Mouse (Mus musculus): ENCODE data around the gene Rab5c. TPM values are rescaled to one million over a fixed set of nuclear protein-coding genes. Genes with fewer than 3 reads are reported as not detected.

Rab5c gene
- polyA plus RNA-seq, 1 experiment from 2014 or later = 23.4 TPM

- Histone ChIP-seq H3K27me3 (no peaks in the 10 kb centered on the region), H3K9me3 (no peaks in the 10 kb centered on the region), H3K4me3 (no peak overlapping the region), H3K9ac (replicated peaks) (no peak overlapping the region), H3K4me1 (0 out of 2 replicates have a peak, but pooled peaks cover 1% of the 10 kb centered on the region), H3K4me2 (replicated peaks) (no peak overlapping the region), H3K27ac (replicated peaks) (no peak overlapping the region), H3K36me3 (peaks cover 28% of the 10 kb centered on the region)
- ATAC-seq (ENCODE audit: low FRiP score, low read depth) = no peak
- 87% methylated on average over 6 of the region's 6 CpGs for WGBS
These were observed 7.4 kb downstream of the Rab5c start for GRCm38 (mm10) chr11:100730477-100731205.

DNA sequence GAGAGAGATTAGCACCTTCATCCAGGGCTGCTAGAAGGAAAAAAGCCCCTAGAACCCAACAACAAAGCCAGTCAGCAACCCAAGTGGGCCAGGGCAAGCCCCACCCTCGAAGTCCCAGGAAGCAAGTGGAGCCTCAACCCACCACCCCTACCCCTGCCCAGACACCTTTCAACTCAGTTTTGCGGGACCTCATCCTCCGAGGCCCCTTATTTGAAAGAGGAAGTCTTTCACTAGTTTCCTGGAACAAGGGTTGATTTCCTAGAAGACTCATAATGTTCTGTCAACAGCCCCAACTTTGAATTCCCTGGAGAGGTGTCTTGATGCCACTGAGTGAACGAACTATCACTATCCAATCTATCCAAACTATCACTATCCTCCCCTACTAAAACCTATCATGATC lies 8.0 kb downstream of the Rab5c start:
- no peak for ATAC-seq (ENCODE audit: low FRiP score, low read depth)
- no peaks in the 10 kb centered on the region for H3K27me3 ChIP-seq
- 93% methylated on average over 4 of the region's 4 CpGs for WGBS
- H3K4me3 ChIP-seq = no peak overlapping the region
- H3K4me2 ChIP-seq (replicated peaks) = no peak overlapping the region
- no peaks in the 10 kb centered on the region for H3K4me1 ChIP-seq
- H3K36me3 ChIP-seq = peaks cover 28% of the 10 kb centered on the region
- H3K27ac ChIP-seq (replicated peaks) = no peak overlapping the region
- no peaks in the 10 kb centered on the region for H3K9me3 ChIP-seq
- no peak overlapping the region for H3K9ac ChIP-seq (replicated peaks)

- Histone ChIP-seq H3K4me2 (replicated peaks) (no peak overlapping the region), H3K9me3 (no peaks in the 10 kb centered on the region), H3K4me1 (no peaks in the 10 kb centered on the region), H3K27me3 (no peaks in the 10 kb centered on the region), H3K27ac (replicated peaks) (no peak overlapping the region), H3K4me3 (no peak overlapping the region), H3K36me3 (peaks cover 28% of the 10 kb centered on the region), H3K9ac (replicated peaks) (no peak overlapping the region)
- ATAC-seq (ENCODE audit: low FRiP score, low read depth) = no peak
- WGBS = 88% methylated on average over 6 of the region's 6 CpGs
These were observed 9.4 kb downstream of the Rab5c start for GRCm38 (mm10) chr11:100728601-100729000.

- Histone ChIP-seq H3K4me1 (peaks cover 4% of the 10 kb centered on the region), H3K27ac (replicated peaks) (no peak overlapping the region), H3K27me3 (no peaks in the 10 kb centered on the region), H3K9ac (replicated peaks) (no peak overlapping the region), H3K4me3 (no peak overlapping the region), H3K9me3 (no peaks in the 10 kb centered on the region), H3K4me2 (replicated peaks) (no peak overlapping the region), H3K36me3 (peaks cover 15% of the 10 kb centered on the region)
- 98% methylated on average over 3 of the region's 3 CpGs for WGBS
- no peak for ATAC-seq (ENCODE audit: low FRiP score, low read depth)
These were observed 10.8 kb downstream of the Rab5c start for GRCm38 (mm10) chr11:100727201-100727600.

DNA sequence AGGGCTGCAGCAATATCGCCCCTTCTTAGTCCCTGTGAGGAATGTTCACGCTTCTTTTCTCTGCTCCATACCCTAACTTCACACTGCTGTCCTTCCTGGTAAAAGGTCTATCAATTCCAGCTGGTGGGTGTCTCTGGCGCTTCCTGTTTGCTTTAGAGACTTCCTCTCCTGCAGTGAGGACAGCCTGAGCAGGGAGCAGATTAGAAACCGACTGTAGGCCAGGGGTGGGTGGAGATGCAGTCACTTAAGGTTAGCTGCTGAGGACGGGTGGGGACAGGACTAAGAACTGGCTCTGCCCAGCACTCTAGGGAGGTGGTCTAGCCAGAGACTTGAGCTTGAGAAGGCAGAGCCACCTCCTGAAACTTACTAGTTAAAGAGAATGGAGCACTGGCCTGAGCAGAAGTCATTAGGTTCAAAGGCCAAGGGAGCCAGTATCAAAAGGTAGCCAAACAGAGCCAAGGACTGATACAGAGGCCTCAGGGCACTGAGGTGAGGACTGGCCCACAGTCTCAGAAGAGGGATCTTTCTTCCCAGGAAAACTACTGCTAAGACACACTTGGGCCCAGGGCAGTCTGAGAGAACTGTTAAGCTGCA lies 13.0 kb downstream of the Rab5c start:
- Histone ChIP-seq H3K9ac (replicated peaks) (no peak overlapping the region), H3K4me3 (no peak overlapping the region), H3K36me3 (peaks cover 14% of the 10 kb centered on the region), H3K4me2 (replicated peaks) (no peak overlapping the region), H3K4me1 (peaks cover 17% of the 10 kb centered on the region), H3K27me3 (no peaks in the 10 kb centered on the region), H3K9me3 (no peaks in the 10 kb centered on the region), H3K27ac (replicated peaks) (no peak overlapping the region; the same call in 1 of the 2 replicates)
- no peak for ATAC-seq (ENCODE audit: low FRiP score, low read depth)
- WGBS = 55% methylated on average over 5 of the region's 5 CpGs

- no peak overlapping the region for H3K27ac ChIP-seq (replicated peaks)
- H3K36me3 ChIP-seq = peaks cover 23% of the 10 kb centered on the region
- no peak overlapping the region for H3K9ac ChIP-seq (replicated peaks)
- 68% methylated on average over 2 of the region's 2 CpGs for WGBS
- H3K27me3 ChIP-seq = no peaks in the 10 kb centered on the region
- H3K4me2 ChIP-seq (replicated peaks) = no peak overlapping the region
- no peak for ATAC-seq (ENCODE audit: low FRiP score, low read depth)
- no peak overlapping the region for H3K4me3 ChIP-seq
- no peaks in the 10 kb centered on the region for H3K9me3 ChIP-seq
- peaks cover 17% of the 10 kb centered on the region for H3K4me1 ChIP-seq
These were observed 15.5 kb downstream of the Rab5c start for GRCm38 (mm10) chr11:100722493-100723028.

- Histone ChIP-seq H3K4me3 (no peak overlapping the region), H3K4me1 (peaks cover 17% of the 10 kb centered on the region), H3K9me3 (no peaks in the 10 kb centered on the region), H3K27me3 (no peaks in the 10 kb centered on the region), H3K36me3 (peaks cover 28% of the 10 kb centered on the region), H3K27ac (replicated peaks) (no peak overlapping the region; the same call in 1 of the 2 replicates), H3K9ac (replicated peaks) (no peak overlapping the region), H3K4me2 (replicated peaks) (no peak overlapping the region)
- no peak for ATAC-seq (ENCODE audit: low FRiP score, low read depth)
- WGBS = 75% methylated on average over 8 of the region's 8 CpGs
These were observed 16.1 kb downstream of the Rab5c start for GRCm38 (mm10) chr11:100721776-100722492.

DNA sequence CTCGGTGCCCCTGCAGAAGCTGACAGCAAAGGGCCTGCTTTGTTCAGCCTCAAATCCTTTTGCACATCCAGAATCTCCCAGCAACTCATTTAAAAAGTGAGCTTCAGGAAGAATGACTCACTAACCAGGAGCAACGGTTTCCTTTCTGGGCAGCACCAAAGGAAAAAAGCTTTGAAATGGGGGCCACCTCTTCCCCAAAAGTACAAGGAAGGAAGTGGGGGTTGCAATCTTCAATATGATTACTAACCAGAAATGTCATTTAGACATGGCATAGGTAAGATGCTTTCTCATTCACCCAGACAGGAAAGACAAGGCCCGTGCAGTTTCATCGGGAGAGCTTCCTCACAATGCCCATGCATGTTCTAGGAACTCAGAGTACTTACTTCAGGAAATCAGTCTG lies 16.8 kb downstream of the Rab5c start:
- Histone ChIP-seq H3K4me2 (replicated peaks) (no peak overlapping the region), H3K9me3 (no peaks in the 10 kb centered on the region), H3K9ac (replicated peaks) (no peak overlapping the region), H3K4me1 (peaks cover 17% of the 10 kb centered on the region), H3K27me3 (no peaks in the 10 kb centered on the region), H3K4me3 (no peak overlapping the region), H3K36me3 (peaks cover 35% of the 10 kb centered on the region), H3K27ac (replicated peaks) (no peak overlapping the region)
- WGBS = 66% methylated on average over 4 of the region's 4 CpGs
- no peak for ATAC-seq (ENCODE audit: low FRiP score, low read depth)

DNA sequence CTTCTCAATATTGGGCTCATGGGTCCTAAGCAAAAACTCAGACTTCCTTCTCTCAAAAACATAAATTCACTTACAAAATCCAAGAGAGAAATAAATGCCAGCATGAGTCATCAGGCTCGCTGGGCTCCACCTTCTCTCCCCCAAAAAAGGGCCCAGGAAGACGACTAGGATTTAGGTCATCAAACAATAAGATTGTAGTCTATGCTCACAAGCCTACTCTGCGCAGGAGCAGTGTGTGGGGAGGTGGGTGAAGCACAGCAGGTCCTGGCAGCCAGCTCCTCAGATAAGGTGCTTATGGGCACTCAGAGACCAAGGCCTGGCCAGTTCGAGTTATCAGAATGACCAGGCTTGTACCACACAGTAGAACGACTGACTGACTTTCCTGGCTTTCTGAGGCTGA lies 17.7 kb downstream of the Rab5c start:
- ATAC-seq (ENCODE audit: low FRiP score, low read depth) = no peak
- H3K27me3 ChIP-seq = no peaks in the 10 kb centered on the region
- no peak overlapping the region for H3K27ac ChIP-seq (replicated peaks)
- H3K4me1 ChIP-seq = peaks cover 17% of the 10 kb centered on the region
- H3K4me3 ChIP-seq = no peak overlapping the region
- no peak overlapping the region for H3K9ac ChIP-seq (replicated peaks)
- H3K9me3 ChIP-seq = no peaks in the 10 kb centered on the region
- peaks cover 44% of the 10 kb centered on the region for H3K36me3 ChIP-seq
- H3K4me2 ChIP-seq (replicated peaks) = no peak overlapping the region
- 87% methylated on average over 5 of the region's 5 CpGs for WGBS

- no peak overlapping the region for H3K4me2 ChIP-seq (replicated peaks)
- H3K9ac ChIP-seq (replicated peaks) = no peak overlapping the region
- H3K9me3 ChIP-seq = no peaks in the 10 kb centered on the region
- H3K36me3 ChIP-seq = peaks cover 44% of the 10 kb centered on the region
- H3K27me3 ChIP-seq = no peaks in the 10 kb centered on the region
- ATAC-seq (ENCODE audit: low FRiP score, low read depth) = no peak
- H3K4me1 ChIP-seq = peaks cover 19% of the 10 kb centered on the region
- WGBS = 84% methylated on average over 11 of the region's 11 CpGs
- no peak overlapping the region for H3K27ac ChIP-seq (replicated peaks)
- H3K4me3 ChIP-seq = no peak overlapping the region
These were observed 18.1 kb downstream of the Rab5c start for GRCm38 (mm10) chr11:100719893-100720292.

GRCm38 (mm10) chr11:100719312-100719711 lies 18.7 kb downstream of the Rab5c start:
- H3K4me2 ChIP-seq (replicated peaks) = no peak overlapping the region
- H3K4me3 ChIP-seq = no peak overlapping the region
- ATAC-seq (ENCODE audit: low FRiP score, low read depth) = no peak
- H3K9me3 ChIP-seq = no peaks in the 10 kb centered on the region
- 0 out of 2 replicates have a peak, but pooled peaks cover 1% of the 10 kb centered on the region for H3K27me3 ChIP-seq
- no peak overlapping the region for H3K9ac ChIP-seq (replicated peaks)
- WGBS = 81% methylated on average over 3 of the region's 3 CpGs
- no peak overlapping the region for H3K27ac ChIP-seq (replicated peaks)
- H3K4me1 ChIP-seq = peaks cover 24% of the 10 kb centered on the region
- H3K36me3 ChIP-seq = peaks cover 44% of the 10 kb centered on the region

DNA sequence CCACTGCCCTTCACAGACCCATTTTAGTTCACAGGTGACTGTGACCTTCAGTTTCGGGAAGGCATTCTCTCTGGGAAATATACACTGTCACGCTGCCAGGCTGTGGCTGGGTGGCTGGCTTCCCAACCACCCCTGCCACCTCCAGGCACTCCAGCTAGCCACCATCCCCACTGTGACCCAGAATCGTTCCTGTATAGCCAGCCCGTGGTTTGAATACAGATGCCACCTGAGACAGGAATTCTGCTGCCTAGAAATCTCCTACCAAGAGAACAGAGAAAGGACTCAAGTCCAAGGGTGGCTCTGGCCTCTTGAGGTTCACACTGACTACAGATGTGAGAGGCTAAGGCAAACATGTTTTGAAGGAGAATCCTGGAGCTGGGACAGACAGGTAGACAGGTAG lies 19.1 kb downstream of the Rab5c start:
- H3K4me2 ChIP-seq (replicated peaks) = no peak overlapping the region
- H3K36me3 ChIP-seq = peaks cover 44% of the 10 kb centered on the region
- ATAC-seq (ENCODE audit: low FRiP score, low read depth) = no peak

More for the DNA sequence above, 19.1 kb downstream of the Rab5c start:
- H3K4me1 ChIP-seq = peaks cover 29% of the 10 kb centered on the region
- WGBS = 84% methylated on average over 4 of the region's 4 CpGs
- no peak overlapping the region for H3K9ac ChIP-seq (replicated peaks)
- no peak overlapping the region for H3K27ac ChIP-seq (replicated peaks)
- H3K27me3 ChIP-seq = 0 out of 2 replicates have a peak, but pooled peaks cover 3% of the 10 kb centered on the region
- no peak overlapping the region for H3K4me3 ChIP-seq
- H3K9me3 ChIP-seq = no peaks in the 10 kb centered on the region
